Mouse (Mus musculus): ENCODE results near the gene Smyd1.
A peak's percentile ranks its signal among the peaks of the same experiment; 100 is the strongest.
"Not testable (repeated sequence)": the region's sequence is repeated elsewhere in the genome, so short reads cannot be mapped to it uniquely, and the experiment has no call there.

Gene Smyd1

GRCm38 (mm10) chr6:71329881-71330280 is 7.8 kb upstream of the Smyd1 start:
- no peak for DNase-seq (ENCODE audit: low read depth in 2 of 2, low spot score in 2 of 2)

- no peak for DNase-seq (ENCODE audit: low read depth in 2 of 2, low spot score in 2 of 2)
Observed at GRCm38 (mm10) chr6:71324816-71325215, 2.8 kb upstream of the Smyd1 start.

- DNase-seq (ENCODE audit: low read depth in 2 of 2, low spot score in 2 of 2), result peak; percentile 83 to 86
Observed at GRCm38 (mm10) chr6:71322491-71322921, 473 bp upstream of the Smyd1 start, which contains the start of gene Cd8b1. Cd8b1 (plus strand) TSS chr6:71322788.

GRCm38 (mm10) chr6:71307486-71307885 is 14.5 kb downstream of the Smyd1 start:
- peak; percentile 55 to 66 for DNase-seq (ENCODE audit: low read depth in 2 of 2, low spot score in 2 of 2)

- peak in 1 of 2 experiments; percentile 21 for DNase-seq (ENCODE audit: low read depth in 2 of 2, low spot score in 2 of 2)
Observed at GRCm38 (mm10) chr6:71302097-71302731, 19.8 kb downstream of the Smyd1 start.

GRCm38 (mm10) chr6:71298751-71299150 is 23.3 kb downstream of the Smyd1 start:
- DNase-seq (ENCODE audit: low read depth in 2 of 2, low spot score in 2 of 2), result peak; percentile 54 to 69

GRCm38 (mm10) chr6:71298051-71298450 is 24.0 kb downstream of the Smyd1 start:
- DNase-seq (ENCODE audit: low read depth in 2 of 2, low spot score in 2 of 2), result no peak

- DNase-seq (ENCODE audit: low read depth in 2 of 2, low spot score in 2 of 2), result no peak
Observed at GRCm38 (mm10) chr6:71295303-71295702, 26.7 kb downstream of the Smyd1 start.

- no peak for DNase-seq (ENCODE audit: low read depth in 2 of 2, low spot score in 2 of 2)
Observed at GRCm38 (mm10) chr6:71293509-71293908, 28.5 kb downstream of the Smyd1 start.

- peak in 1 of 2 experiments; percentile 1 for DNase-seq (ENCODE audit: low read depth in 2 of 2, low spot score in 2 of 2)
Observed at GRCm38 (mm10) chr6:71279418-71279817, 42.6 kb downstream of the Smyd1 start.

GRCm38 (mm10) chr6:71274621-71275020 is 47.4 kb downstream of the Smyd1 start:
- DNase-seq (ENCODE audit: low read depth in 2 of 2, low spot score in 2 of 2), result no peak

- no peak for DNase-seq (ENCODE audit: low read depth in 2 of 2, low spot score in 2 of 2)
Observed at GRCm38 (mm10) chr6:71273715-71274114, 48.3 kb downstream of the Smyd1 start.

- peak in 1 of 2 experiments; percentile 3 for DNase-seq (ENCODE audit: low read depth in 2 of 2, low spot score in 2 of 2)
Observed at GRCm38 (mm10) chr6:71272316-71272741, 49.7 kb downstream of the Smyd1 start.

GRCm38 (mm10) chr6:71271389-71272315 is 50.4 kb downstream of the Smyd1 start, which contains the start of gene Krcc1:
Krcc1 (plus strand) TSS chr6:71271677.
- DNase-seq (ENCODE audit: low read depth in 2 of 2, low spot score in 2 of 2), result peak; percentile 92

GRCm38 (mm10) chr6:71271057-71271388 is 51.0 kb downstream of the Smyd1 start:
- no peak for DNase-seq (ENCODE audit: low read depth in 2 of 2, low spot score in 2 of 2)

- peak in 1 of 2 experiments; percentile 10 for DNase-seq (ENCODE audit: low read depth in 2 of 2, low spot score in 2 of 2)
Observed at GRCm38 (mm10) chr6:71270301-71271056, 51.6 kb downstream of the Smyd1 start.

GRCm38 (mm10) chr6:71269686-71270050 is 52.4 kb downstream of the Smyd1 start:
- not testable (repeated sequence) for DNase-seq (ENCODE audit: low read depth in 2 of 2, low spot score in 2 of 2)

- DNase-seq (ENCODE audit: low read depth in 2 of 2, low spot score in 2 of 2), result no peak
Observed at GRCm38 (mm10) chr6:71268929-71269685, 52.9 kb downstream of the Smyd1 start.

GRCm38 (mm10) chr6:71267603-71268002 is 54.4 kb downstream of the Smyd1 start:
- DNase-seq (ENCODE audit: low read depth in 2 of 2, low spot score in 2 of 2), result not testable (repeated sequence)

GRCm38 (mm10) chr6:71262142-71262833 is 59.7 kb downstream of the Smyd1 start:
- DNase-seq (ENCODE audit: low read depth in 2 of 2, low spot score in 2 of 2), result no peak
